Mouse (Mus musculus): ENCODE measurements around the gene Ube2r2.

DNA sequence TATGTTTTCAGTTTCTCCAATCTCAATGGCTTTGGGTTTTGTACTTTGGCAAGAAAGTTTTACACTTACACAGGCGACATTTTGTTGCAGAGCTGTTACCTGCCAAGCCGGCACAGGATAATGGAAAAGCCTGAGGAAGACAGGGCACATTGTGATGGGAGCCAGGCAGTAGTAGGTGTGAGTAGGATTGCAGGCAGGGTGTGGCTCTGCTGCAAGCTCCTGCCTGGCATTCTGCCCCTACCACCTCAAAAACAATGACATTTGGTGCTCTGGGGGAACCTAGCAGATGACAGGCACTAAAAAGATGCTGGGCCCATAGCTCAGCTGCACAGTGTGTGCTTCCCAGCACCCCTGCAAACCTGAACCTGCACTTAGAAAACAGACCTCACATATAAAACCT lies 54.3 kb downstream of the Ube2r2 start:
- no peak for TF ChIP-seq POU5F1 (IDR thresholded peaks at IDR 0.05; ENCODE audit: borderline replicate concordance, low read length)
- TF ChIP-seq CTCF (conservative IDR thresholded peaks at IDR 0.05; ENCODE audit: low read length), result no peak
- TF ChIP-seq NANOG (IDR thresholded peaks at IDR 0.05; ENCODE audit: borderline replicate concordance, low read length), result no peak
